In genomic region chr12:86790849-86791127, GRCm38 (mm10) we compare ENCODE assay signal across 10 mouse cellular contexts. TPM values are rescaled to one million over a fixed set of nuclear protein-coding genes. Genes with fewer than 3 reads are reported as not detected.
DNase-seq lines count a peak whose midpoint lies in the region; ATAC-seq lines count a peak whose summit lies in the region.
"Had no signal": no experiment of that assay in that cellular context is flagged by ENCODE, and none has a peak within 500 bp of the region (broad histone marks: within the 10 kb centered on the region; RNA-seq: fewer than 3 reads in every experiment).

No protein-coding gene starts in this region.

- no peak overlapping the region for H3K9ac ChIP-seq in midbrain, embryonic 15.5 days
- H3K9ac ChIP-seq in intestine, embryonic 16.5 days (ENCODE audit: low read depth, low read length) = no peak overlapping the region
- H3K9ac ChIP-seq: liver, embryonic 13.5 days had no signal

- no peaks in the 10 kb centered on the region for H3K27me3 ChIP-seq in midbrain, embryonic 15.5 days (replicated peaks)
- no peaks in the 10 kb centered on the region for H3K27me3 ChIP-seq in intestine, embryonic 16.5 days (replicated peaks; ENCODE audit: control insufficient read depth, insufficient read depth, low read length)
- H3K27me3 ChIP-seq: liver, embryonic 13.5 days had no signal

- whole genome bisulfite sequencing in midbrain, embryonic 15.5 days = 26% methylated on average over 2 of the region's 2 CpGs
- WGBS in intestine, embryonic 16.5 days = 23% methylated on average over 2 of the region's 2 CpGs

- intact Hi-C loops in heart, postnatal 36 days (cut with DNase I) = no loop called here

- DNase-seq in cerebellum, postnatal 10 days = peak; percentile 80 to 82
- DNase-seq in cerebellum, adult 8-10 months = no peak
- DNase-seq in 3T3-L1 (ENCODE audit: low read depth, low spot score) = peak; percentile 93
- peak; percentile 62 to 68 for DNase-seq in heart, postnatal 36 days
- DNase-seq: liver, embryonic 13.5 days had no signal

- H3K27ac ChIP-seq in midbrain, embryonic 15.5 days = peak overlapping the region; percentile 26
- H3K27ac ChIP-seq in intestine, embryonic 16.5 days (ENCODE audit: low read length) = no peak overlapping the region
- H3K27ac ChIP-seq: liver, embryonic 13.5 days had no signal

- H3K36me3 ChIP-seq in midbrain, embryonic 15.5 days (replicated peaks) = no peaks in the 10 kb centered on the region
- no peaks in the 10 kb centered on the region for H3K36me3 ChIP-seq in intestine, embryonic 16.5 days (ENCODE audit: control insufficient read depth, insufficient read depth, low read length)
- H3K36me3 ChIP-seq: liver, embryonic 13.5 days had no signal

- H3K4me2 ChIP-seq in midbrain, embryonic 15.5 days = no peak overlapping the region
- H3K4me2 ChIP-seq in intestine, embryonic 16.5 days (ENCODE audit: low read depth, low read length) = no peak overlapping the region
- H3K4me2 ChIP-seq: liver, embryonic 13.5 days had no signal

- H3K4me1 ChIP-seq in midbrain, embryonic 15.5 days = peaks cover 33% of the 10 kb centered on the region
- peaks cover 16% of the 10 kb centered on the region; the same call in 1 of the 2 replicates for H3K4me1 ChIP-seq in intestine, embryonic 16.5 days (ENCODE audit: control insufficient read depth, insufficient read depth, low read length)

- H3K9me3 ChIP-seq in midbrain, embryonic 15.5 days = no peaks in the 10 kb centered on the region
- no peaks in the 10 kb centered on the region for H3K9me3 ChIP-seq in intestine, embryonic 16.5 days (ENCODE audit: control insufficient read depth, low read length)
- H3K9me3 ChIP-seq: liver, embryonic 13.5 days had no signal

- no peak overlapping the region for H3K4me3 ChIP-seq in midbrain, embryonic 15.5 days
- no peak overlapping the region for H3K4me3 ChIP-seq in intestine, embryonic 16.5 days (ENCODE audit: low read length)
- H3K4me3 ChIP-seq: liver, embryonic 13.5 days had no signal

- ATAC-seq in common myeloid progenitor, adult 5-6 weeks (replicated peaks; ENCODE audit: low read depth, poor library complexity, severe bottlenecking) = peak; percentile 73
- no peak for ATAC-seq in midbrain, embryonic 15.5 days (replicated peaks)
- no peak for ATAC-seq in megakaryocyte, adult 5-6 weeks (ENCODE audit: poor library complexity, severe bottlenecking)
- no peak for ATAC-seq in intestine, embryonic 16.5 days

RNA-seq across cellular contexts. Expression of gene Lrrc74a, which starts 56.6 kb away (rescaled TPM):
- not detected in 2 replicates for total RNA-seq in common myeloid progenitor, adult 5-6 weeks (2017)
- total RNA-seq in heart, postnatal 36 days (2021) = not detected
- not detected in 2 replicates for polyA plus RNA-seq in midbrain, embryonic 15.5 days (2015; fragmentation: Nextera tagmentation; extraction: Ambion mirVana)
- total RNA-seq in megakaryocyte, adult 5-6 weeks (2015) = not detected in 2 replicates
- not detected in 2 replicates for total RNA-seq in megakaryocyte, adult 5-6 weeks (2017)
- not detected in 2 replicates for polyA plus RNA-seq in intestine, embryonic 16.5 days (2015; fragmentation: Nextera tagmentation; extraction: Ambion mirVana)
- polyA plus RNA-seq: liver, embryonic 13.5 days; spleen, adult 2 months had no signal
